Mouse (Mus musculus): ENCODE data around the gene Galnt7. TPM values are rescaled to one million over a fixed set of nuclear protein-coding genes. Genes with fewer than 3 reads are reported as not detected.

The Galnt7 gene
- total RNA-seq, 1 experiment: 17.7 TPM

DNA sequence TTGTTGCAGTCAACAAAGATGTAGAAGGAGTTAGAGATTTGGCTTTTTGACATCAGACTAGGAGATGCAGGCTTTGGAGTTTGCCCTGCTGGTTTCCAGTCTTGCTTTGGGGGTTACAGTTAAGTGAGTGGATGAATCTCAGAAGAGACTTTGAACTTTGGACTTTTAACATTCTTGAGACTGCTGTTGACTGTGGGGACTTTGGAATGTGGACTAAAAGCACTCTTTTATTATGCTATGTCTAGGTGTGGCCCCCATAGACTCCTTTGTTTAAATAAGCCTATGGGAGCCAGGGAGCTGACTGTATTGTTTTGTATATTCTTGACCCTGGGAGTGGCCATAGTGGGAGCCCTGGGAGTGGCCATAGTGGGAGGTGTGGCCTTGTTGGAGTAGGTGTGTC lies 162.9 kb downstream of the Galnt7 start:
- DNase-seq (ENCODE audit: low read depth, low spot score): peak; percentile 84
- TF ChIP-seq ZNF384 (IDR thresholded peaks at IDR 0.05; ENCODE audit: low read depth, low read length): no peak
- TF ChIP-seq CHD2 (IDR thresholded peaks at IDR 0.05; ENCODE audit: low read depth, low read length): no peak
- no peak for TF ChIP-seq HCFC1 (IDR thresholded peaks at IDR 0.05; ENCODE audit: borderline replicate concordance, insufficient read depth, low read length)
- no peak for TF ChIP-seq ZC3H11A (IDR thresholded peaks at IDR 0.05; ENCODE audit: borderline replicate concordance, low read depth, low read length)
- no peak for TF ChIP-seq MAFK (IDR thresholded peaks at IDR 0.05; ENCODE audit: insufficient read depth, low read depth, low read length)
- Histone ChIP-seq H3K36me3 (ENCODE audit: control insufficient read depth, insufficient read depth, low read length, poor library complexity, severe bottlenecking) (peaks cover 7% of the 10 kb centered on the region; the same call in 1 of the 2 replicates), H3K9ac (ENCODE audit: insufficient read depth, low read depth, low read length, poor library complexity, severe bottlenecking) (0 out of 2 replicates have a peak overlapping the region, but pooled peaks have one; percentile 42), H3K27ac (ENCODE audit: insufficient read depth, low read depth, low read length, poor library complexity, severe bottlenecking) (peak overlapping the region; percentile 95), H3K9me3 (ENCODE audit: control insufficient read depth, insufficient read depth, low read depth, low read length) (no peaks in the 10 kb centered on the region), H3K4me3 (ENCODE audit: insufficient read depth in 1 of 2, low read depth in 1 of 2, low read length in 2 of 2, poor library complexity in 1 of 2, severe bottlenecking in 1 of 2) (peak overlapping the region; percentile 65 to 84), H3K4me1 (ENCODE audit: control insufficient read depth in 2 of 2, insufficient read depth in 2 of 2, low read length in 2 of 2, poor library complexity in 1 of 2) (peaks cover 8% of the 10 kb centered on the region in 2 experiments; a peak in 3 of 4 replicates)
- in situ Hi-C loops (cut with MboI; ENCODE audit: low sequenced_read_pairs in 2 of 2, unreplicated experiment in 2 of 2): no loop called here

DNA sequence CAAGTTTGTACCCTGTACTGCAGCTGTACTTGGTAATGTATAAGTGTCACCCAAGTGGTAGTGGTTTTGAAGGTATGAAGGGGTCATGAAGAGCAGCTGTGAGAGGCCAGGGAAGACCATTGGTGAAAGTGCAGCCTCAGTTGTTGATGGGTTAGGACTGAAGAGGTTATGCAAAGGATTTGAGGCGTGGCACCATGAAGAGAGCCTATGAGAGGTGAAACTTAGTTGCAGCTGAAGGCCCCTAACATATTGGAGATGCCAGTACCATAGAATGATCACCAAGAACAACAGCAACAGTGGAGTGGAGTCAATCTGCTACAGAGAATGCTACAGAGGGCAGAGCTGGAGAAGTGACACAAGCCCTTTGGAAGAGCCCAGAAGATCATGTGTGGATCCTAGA lies 163.5 kb downstream of the Galnt7 start:
- Histone ChIP-seq H3K4me3 (ENCODE audit: insufficient read depth in 1 of 2, low read depth in 1 of 2, low read length in 2 of 2, poor library complexity in 1 of 2, severe bottlenecking in 1 of 2) (peak overlapping the region; percentile 5 to 84), H3K36me3 (ENCODE audit: control insufficient read depth, insufficient read depth, low read length, poor library complexity, severe bottlenecking) (peaks cover 3% of the 10 kb centered on the region), H3K9me3 (ENCODE audit: control insufficient read depth, insufficient read depth, low read depth, low read length) (no peaks in the 10 kb centered on the region), H3K4me1 (ENCODE audit: control insufficient read depth in 2 of 2, insufficient read depth in 2 of 2, low read length in 2 of 2, poor library complexity in 1 of 2) (peaks cover 5 to 8% of the 10 kb centered on the region in 2 experiments; a peak in 3 of 4 replicates), H3K9ac (ENCODE audit: insufficient read depth, low read depth, low read length, poor library complexity, severe bottlenecking) (peak overlapping the region; percentile 42; the same call in 1 of the 2 replicates), H3K27ac (ENCODE audit: insufficient read depth, low read depth, low read length, poor library complexity, severe bottlenecking) (peak overlapping the region; percentile 95)
- in situ Hi-C loops (cut with MboI; ENCODE audit: low sequenced_read_pairs in 2 of 2, unreplicated experiment in 2 of 2): no loop called here
- DNase-seq (ENCODE audit: low read depth, low spot score): no peak
- TF ChIP-seq ZNF384 (IDR thresholded peaks at IDR 0.05; ENCODE audit: low read depth, low read length): no peak
- TF ChIP-seq ZC3H11A (IDR thresholded peaks at IDR 0.05; ENCODE audit: borderline replicate concordance, low read depth, low read length): no peak
- TF ChIP-seq HCFC1 (IDR thresholded peaks at IDR 0.05; ENCODE audit: borderline replicate concordance, insufficient read depth, low read length): no peak; the same call in 1 of the 2 replicates
- TF ChIP-seq CHD2 (IDR thresholded peaks at IDR 0.05; ENCODE audit: low read depth, low read length): no peak
- no peak for TF ChIP-seq MAFK (IDR thresholded peaks at IDR 0.05; ENCODE audit: insufficient read depth, low read depth, low read length)

DNA sequence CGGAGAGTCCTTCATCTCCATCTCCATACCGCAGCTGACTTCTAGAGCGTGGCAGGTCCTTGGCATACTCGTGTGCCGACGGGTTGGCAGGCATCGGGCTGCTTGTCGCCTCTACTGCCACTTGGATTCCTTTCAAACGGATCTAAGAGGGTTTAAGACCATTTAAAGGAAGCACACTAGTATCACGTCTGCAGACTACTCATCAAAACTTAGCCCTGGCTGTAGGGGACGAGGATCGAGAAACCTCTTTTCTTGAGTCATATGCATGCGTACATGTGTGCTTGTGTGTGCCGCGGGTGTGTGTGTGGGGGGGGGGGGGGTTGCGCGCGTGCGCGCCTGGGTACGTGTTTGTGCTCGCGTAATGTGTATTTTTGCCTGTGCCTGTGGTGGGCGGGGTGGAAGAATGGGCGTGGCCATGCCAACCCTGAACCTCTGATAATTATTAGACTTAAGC lies 164.5 kb downstream of the Galnt7 start:
- peak overlapping the region; percentile 88 for H3K9ac ChIP-seq (ENCODE audit: insufficient read depth, low read depth, low read length, poor library complexity, severe bottlenecking)
- H3K27ac ChIP-seq (ENCODE audit: insufficient read depth, low read depth, low read length, poor library complexity, severe bottlenecking): peak overlapping the region; percentile 84
- peaks cover 4% of the 10 kb centered on the region for H3K36me3 ChIP-seq (ENCODE audit: control insufficient read depth, insufficient read depth, low read length, poor library complexity, severe bottlenecking)
- H3K4me1 ChIP-seq (ENCODE audit: control insufficient read depth in 2 of 2, insufficient read depth in 2 of 2, low read length in 2 of 2, poor library complexity in 1 of 2): peaks cover 4 to 8% of the 10 kb centered on the region in 2 experiments; a peak in 3 of 4 replicates
- peak; percentile 35 for DNase-seq (ENCODE audit: low read depth, low spot score)
- H3K4me3 ChIP-seq (ENCODE audit: insufficient read depth in 1 of 2, low read depth in 1 of 2, low read length in 2 of 2, poor library complexity in 1 of 2, severe bottlenecking in 1 of 2): peak overlapping the region; percentile 84 to 89
- TF ChIP-seq HCFC1 (IDR thresholded peaks at IDR 0.05; ENCODE audit: borderline replicate concordance, insufficient read depth, low read length): no peak
- TF ChIP-seq ZNF384 (IDR thresholded peaks at IDR 0.05; ENCODE audit: low read depth, low read length): no peak
- TF ChIP-seq MAFK (IDR thresholded peaks at IDR 0.05; ENCODE audit: insufficient read depth, low read depth, low read length): no peak
- no peak for TF ChIP-seq CHD2 (IDR thresholded peaks at IDR 0.05; ENCODE audit: low read depth, low read length)
- TF ChIP-seq ZC3H11A (IDR thresholded peaks at IDR 0.05; ENCODE audit: borderline replicate concordance, low read depth, low read length): no peak
- no peaks in the 10 kb centered on the region for H3K9me3 ChIP-seq (ENCODE audit: control insufficient read depth, insufficient read depth, low read depth, low read length)
- in situ Hi-C loops (cut with MboI; ENCODE audit: low sequenced_read_pairs in 2 of 2, unreplicated experiment in 2 of 2): no loop called here

GRCm38 (mm10) chr8:57487441-57488155 lies 165.2 kb downstream of the Galnt7 start, which contains the start of gene Sap30:
Gene Sap30 (minus strand): TSS chr8:57487860.
- peak within 1 kb of the TSS; percentile 84 for H3K27ac ChIP-seq (ENCODE audit: insufficient read depth, low read depth, low read length, poor library complexity, severe bottlenecking)
- peaks cover 4 to 8% of the 10 kb centered on the region in 2 experiments; a peak in 3 of 4 replicates for H3K4me1 ChIP-seq (ENCODE audit: control insufficient read depth in 2 of 2, insufficient read depth in 2 of 2, low read length in 2 of 2, poor library complexity in 1 of 2)
- TF ChIP-seq ZNF384 (IDR thresholded peaks at IDR 0.05; ENCODE audit: low read depth, low read length) (peak; percentile 99), ZC3H11A (IDR thresholded peaks at IDR 0.05; ENCODE audit: borderline replicate concordance, low read depth, low read length) (no peak), CHD2 (IDR thresholded peaks at IDR 0.05; ENCODE audit: low read depth, low read length) (no peak), MAFK (IDR thresholded peaks at IDR 0.05; ENCODE audit: insufficient read depth, low read depth, low read length) (0 out of 2 replicates have a peak, but pooled peaks have one; percentile 2), HCFC1 (IDR thresholded peaks at IDR 0.05; ENCODE audit: borderline replicate concordance, insufficient read depth, low read length) (peak; percentile 96)
- peak; percentile 97 for DNase-seq (ENCODE audit: low read depth, low spot score)
- H3K4me3 ChIP-seq (ENCODE audit: insufficient read depth in 1 of 2, low read depth in 1 of 2, low read length in 2 of 2, poor library complexity in 1 of 2, severe bottlenecking in 1 of 2): peak within 1 kb of the TSS; percentile 84 to 99
- in situ Hi-C loops (cut with MboI; ENCODE audit: low sequenced_read_pairs in 2 of 2, unreplicated experiment in 2 of 2): no loop called here
- H3K36me3 ChIP-seq (ENCODE audit: control insufficient read depth, insufficient read depth, low read length, poor library complexity, severe bottlenecking): peaks cover 6% of the 10 kb centered on the region
- H3K9ac ChIP-seq (ENCODE audit: insufficient read depth, low read depth, low read length, poor library complexity, severe bottlenecking): peak within 1 kb of the TSS; percentile 93
- H3K9me3 ChIP-seq (ENCODE audit: control insufficient read depth, insufficient read depth, low read depth, low read length): no peaks in the 10 kb centered on the region

Measured in ES-E14 (cell line).